Mouse (Mus musculus) lung, postnatal 0 days (tissue): Measurements from ENCODE around the gene Gnao1. TPM values are rescaled to one million over a fixed set of nuclear protein-coding genes. Genes with fewer than 3 reads are reported as not detected.

ENCODE experiments used
- ATAC-seq: fragments of 200-750 bp; cut with Nextera tagmentation; 2 replicates; pipeline ENCODE4 v1.8.0; 2017; ENCODE audit warnings: moderate library complexity
- DNase-seq: peaks from one replicate; pipeline ENCODE4 v3.0.0-alpha.2; 2016; ENCODE audit warnings: low spot score
- H3K27ac ChIP-seq: fragments of 300-500 bp; sonication (generic); 2 replicates; pipeline ENCODE4 v1.5.1; 2014; ENCODE audit warnings: antibody characterized with exemption, mild to moderate bottlenecking, low read length, mixed read lengths
- H3K27me3 ChIP-seq: fragments of 300-500 bp; sonication (generic); replicated peaks from 2 replicates; pipeline ENCODE4 v1.6.1; 2014; ENCODE audit warnings: low read length, mixed read lengths; ENCODE audit not compliant: insufficient read depth
- H3K36me3 ChIP-seq: fragments of 300-500 bp; sonication (generic); 2 replicates; pipeline ENCODE4 v1.6.1; 2014; ENCODE audit warnings: low read length, mixed read lengths; ENCODE audit not compliant: insufficient read depth
- H3K4me1 ChIP-seq: fragments of 300-500 bp; sonication (generic); 2 replicates; pipeline ENCODE4 v1.6.1; 2014; ENCODE audit warnings: antibody characterized with exemption, low read depth, low read length, mixed read lengths; ENCODE audit not compliant: insufficient read depth
- H3K4me2 ChIP-seq: fragments of 300-500 bp; sonication (generic); replicated peaks from 2 replicates; pipeline ENCODE4 v1.6.1; 2014; ENCODE audit warnings: low read depth, mild to moderate bottlenecking, low read length, moderate library complexity, mixed read lengths
- H3K4me3 ChIP-seq: fragments of 300-500 bp; sonication (generic); 2 replicates; pipeline ENCODE4 v1.5.1; 2014; ENCODE audit warnings: low read depth, low read length
- H3K9ac ChIP-seq: fragments of 300-500 bp; sonication (generic); replicated peaks from 2 replicates; pipeline ENCODE4 v1.6.1; 2014; ENCODE audit warnings: low read depth, mild to moderate bottlenecking
- H3K9me3 ChIP-seq: fragments of 300-500 bp; sonication (generic); 2 replicates; pipeline ENCODE4 v1.6.1; 2016; ENCODE audit warnings: low read length, mixed read lengths
- CTCF ChIP-seq: IDR thresholded peaks from 2 replicates; pipeline ENCODE4 v1.5.1; 2016; ENCODE audit warnings: antibody characterized with exemption, mild to moderate bottlenecking
- EP300 ChIP-seq: IDR thresholded peaks from 2 replicates; pipeline ENCODE4 v1.6.1; 2016; ENCODE audit warnings: antibody characterized with exemption, mild to moderate bottlenecking, control low read depth
- WGBS: fragments of 180-500 bp; shearing (Covaris S2); extraction: QIAGEN DNeasy Blood & Tissue Kit; methylation state at CpG from one replicate; pipeline ENCODE4 v1.1.7; 2014; 5-methylcytosine and 5-hydroxymethylcytosine counted together
- polyA plus RNA-seq: library from polyadenylated mRNA; unstranded; fragments of >200 nt; fragmentation: Nextera tagmentation; extraction: Ambion mirVana; gene quantifications from 2 replicates; pipeline ENCODE4 v1.2.1, GENCODE M21; 2015

Gnao1 gene
- polyA plus RNA-seq, 1 experiment from 2014 or later, result 5.9 TPM

- H3K36me3 ChIP-seq, result no peaks in the 10 kb centered on the region
- no peak for DNase-seq
- H3K9me3 ChIP-seq, result no peaks in the 10 kb centered on the region; the same call in 1 of the 2 replicates
- no peaks in the 10 kb centered on the region for H3K27me3 ChIP-seq
- H3K27ac ChIP-seq, result no peak overlapping the region
- H3K4me2 ChIP-seq, result no peak overlapping the region
- H3K4me3 ChIP-seq, result no peak overlapping the region
- WGBS, result 73% methylated on average over 4 of the region's 4 CpGs
- no peaks in the 10 kb centered on the region for H3K4me1 ChIP-seq
- ATAC-seq, result no peak
- TF ChIP-seq CTCF, result no peak
- TF ChIP-seq EP300, result no peak
- H3K9ac ChIP-seq, result no peak overlapping the region
These were observed 88.8 kb downstream of the Gnao1 start for GRCm38 (mm10) chr8:93898570-93898969.

GRCm38 (mm10) chr8:93902040-93902439 lies 92.3 kb downstream of the Gnao1 start:
- no peaks in the 10 kb centered on the region for H3K9me3 ChIP-seq
- WGBS, result 69% methylated on average over 3 of the region's 3 CpGs
- H3K36me3 ChIP-seq, result no peaks in the 10 kb centered on the region
- no peak for ATAC-seq
- no peaks in the 10 kb centered on the region for H3K27me3 ChIP-seq
- no peak overlapping the region for H3K27ac ChIP-seq
- no peak overlapping the region for H3K9ac ChIP-seq
- DNase-seq, result no peak
- TF ChIP-seq CTCF, result no peak
- no peak overlapping the region for H3K4me2 ChIP-seq
- H3K4me3 ChIP-seq, result no peak overlapping the region
- no peaks in the 10 kb centered on the region for H3K4me1 ChIP-seq

- no peak for ATAC-seq
- H3K9me3 ChIP-seq, result no peaks in the 10 kb centered on the region
- peaks cover 4% of the 10 kb centered on the region; the same call in 1 of the 2 replicates for H3K4me1 ChIP-seq
- no peaks in the 10 kb centered on the region for H3K36me3 ChIP-seq
- no peak overlapping the region for H3K27ac ChIP-seq
- TF ChIP-seq CTCF (no peak), EP300 (no peak)
- no peak overlapping the region for H3K4me3 ChIP-seq
- H3K9ac ChIP-seq, result no peak overlapping the region
- H3K4me2 ChIP-seq, result no peak overlapping the region
- H3K27me3 ChIP-seq, result no peaks in the 10 kb centered on the region
- no peak for DNase-seq
- 85% methylated on average over 6 of the region's 6 CpGs for WGBS
These were observed 97.2 kb downstream of the Gnao1 start for GRCm38 (mm10) chr8:93906961-93907360.

GRCm38 (mm10) chr8:93907987-93908441 lies 98.2 kb downstream of the Gnao1 start:
- TF ChIP-seq EP300, result no peak
- no peak for TF ChIP-seq CTCF
- ATAC-seq, result no peak
- Histone ChIP-seq H3K9me3 (no peaks in the 10 kb centered on the region), H3K4me2 (no peak overlapping the region), H3K4me1 (peaks cover 4% of the 10 kb centered on the region; the same call in 1 of the 2 replicates), H3K27ac (no peak overlapping the region), H3K9ac (no peak overlapping the region), H3K4me3 (no peak overlapping the region), H3K36me3 (no peaks in the 10 kb centered on the region), H3K27me3 (no peaks in the 10 kb centered on the region)
- DNase-seq, result no peak
- WGBS, result 34% methylated on average over 5 of the region's 5 CpGs

GRCm38 (mm10) chr8:93908546-93908945 lies 98.8 kb downstream of the Gnao1 start:
- DNase-seq, result no peak
- Histone ChIP-seq H3K36me3 (no peaks in the 10 kb centered on the region), H3K9me3 (no peaks in the 10 kb centered on the region), H3K27me3 (no peaks in the 10 kb centered on the region), H3K9ac (no peak overlapping the region), H3K4me1 (peaks cover 4% of the 10 kb centered on the region; the same call in 1 of the 2 replicates), H3K4me3 (no peak overlapping the region), H3K27ac (no peak overlapping the region), H3K4me2 (no peak overlapping the region)
- 23% methylated on average over 1 of the region's 1 CpGs for WGBS
- TF ChIP-seq EP300 (no peak), CTCF (no peak)
- ATAC-seq, result no peak

GRCm38 (mm10) chr8:93911715-93912555 lies 102.2 kb downstream of the Gnao1 start:
- no peaks in the 10 kb centered on the region for H3K36me3 ChIP-seq
- peaks cover 4% of the 10 kb centered on the region; the same call in 1 of the 2 replicates for H3K4me1 ChIP-seq
- H3K9me3 ChIP-seq, result no peaks in the 10 kb centered on the region
- TF ChIP-seq EP300, result no peak
- TF ChIP-seq CTCF, result no peak
- H3K27me3 ChIP-seq, result no peaks in the 10 kb centered on the region
- WGBS, result 33% methylated on average over 7 of the region's 7 CpGs
- DNase-seq, result peak; percentile 53
- no peak overlapping the region for H3K27ac ChIP-seq
- H3K9ac ChIP-seq, result no peak overlapping the region; the same call in 1 of the 2 replicates
- H3K4me2 ChIP-seq, result no peak overlapping the region
- no peak overlapping the region for H3K4me3 ChIP-seq
- ATAC-seq, result peak; percentile 70
